Mouse (Mus musculus) thymus, adult 2 months (tissue): Measurements from ENCODE around the gene Tenm2. TPM values are rescaled to one million over a fixed set of nuclear protein-coding genes. Genes with fewer than 3 reads are reported as not detected.

ENCODE experiments used
- DNase-seq: peaks from one replicate; pipeline ENCODE4 v3.0.0; 2021
- H3K27ac ChIP-seq: fragments of 200-500 bp; 2 replicates; pipeline ENCODE4 v1.5.1; 2012; ENCODE audit warnings: low read length, control low read depth; ENCODE audit not compliant: control insufficient read depth, insufficient read depth
- H3K27me3 ChIP-seq: fragments of 200-500 bp; 2 replicates; pipeline ENCODE4 v1.6.1; 2012; ENCODE audit warnings: mild to moderate bottlenecking, low read length, moderate library complexity, mixed read lengths; ENCODE audit not compliant: control insufficient read depth, insufficient read depth
- H3K36me3 ChIP-seq: fragments of 200-500 bp; 2 replicates; pipeline ENCODE4 v1.6.1; 2012; ENCODE audit warnings: mild to moderate bottlenecking, low read length, moderate library complexity; ENCODE audit not compliant: control insufficient read depth, insufficient read depth
- H3K4me1 ChIP-seq: fragments of 200-500 bp; replicated peaks from 2 replicates; pipeline ENCODE4 v1.6.1; 2012; ENCODE audit warnings: low read length; ENCODE audit not compliant: control insufficient read depth, insufficient read depth
- H3K4me3 ChIP-seq: fragments of 200-500 bp; 2 replicates; pipeline ENCODE4 v1.5.1; 2012; ENCODE audit warnings: mild to moderate bottlenecking, low read length, control low read depth, moderate library complexity; ENCODE audit not compliant: control insufficient read depth, insufficient read depth
- CTCF ChIP-seq: fragments of 200-500 bp; IDR thresholded peaks from 2 replicates; pipeline ENCODE4 v1.5.1; 2012; ENCODE audit warnings: mild to moderate bottlenecking, control low read depth, low read length, moderate library complexity, borderline replicate concordance; ENCODE audit not compliant: control insufficient read depth, poor library complexity, insufficient read depth; ENCODE audit errors: extremely low read depth
- POLR2A ChIP-seq: fragments of 200-500 bp; IDR thresholded peaks from 2 replicates; pipeline ENCODE4 v1.6.1; 2012; ENCODE audit warnings: mild to moderate bottlenecking, low read length, control low read depth, moderate library complexity; ENCODE audit not compliant: control insufficient read depth, poor library complexity, insufficient read depth; ENCODE audit errors: extremely low read depth
- WGBS: fragments of 180-500 bp; shearing (Covaris S2); methylation state at CpG from one replicate; pipeline ENCODE4 v1.1.7; 2018; 5-methylcytosine and 5-hydroxymethylcytosine counted together
- polyA plus RNA-seq: library from polyadenylated mRNA; depleted of rRNA; stranded (reverse); fragments of >200 nt; gene quantifications from 2 replicates; pipeline ENCODE4 v1.2.3, GENCODE M21; 2012

The Tenm2 gene
- polyA plus RNA-seq, 1 experiment: 0.70 TPM

- Histone ChIP-seq H3K36me3 (no peaks in the 10 kb centered on the region), H3K27ac (no peak overlapping the region), H3K4me1 (no peaks in the 10 kb centered on the region), H3K27me3 (no peaks in the 10 kb centered on the region), H3K4me3 (no peak overlapping the region)
- WGBS: 76% methylated on average over 2 of the region's 2 CpGs
- no peak for DNase-seq
- TF ChIP-seq CTCF: no peak
- TF ChIP-seq POLR2A: no peak
Observed at GRCm38 (mm10) chr11:36349856-36350255, 885.9 kb downstream of the Tenm2 start.

GRCm38 (mm10) chr11:36341799-36342198, 894.0 kb downstream of the Tenm2 start:
- Histone ChIP-seq H3K27me3 (no peaks in the 10 kb centered on the region), H3K4me1 (no peaks in the 10 kb centered on the region), H3K4me3 (no peak overlapping the region), H3K36me3 (no peaks in the 10 kb centered on the region), H3K27ac (no peak overlapping the region)
- TF ChIP-seq POLR2A: no peak
- no peak for TF ChIP-seq CTCF
- 87% methylated on average over 3 of the region's 3 CpGs for WGBS
- no peak for DNase-seq

GRCm38 (mm10) chr11:36338424-36338823, 897.3 kb downstream of the Tenm2 start:
- WGBS: 89% methylated on average over 4 of the region's 4 CpGs
- TF ChIP-seq POLR2A: no peak
- TF ChIP-seq CTCF: no peak
- Histone ChIP-seq H3K36me3 (no peaks in the 10 kb centered on the region), H3K27ac (no peak overlapping the region), H3K4me3 (no peak overlapping the region), H3K27me3 (no peaks in the 10 kb centered on the region), H3K4me1 (no peaks in the 10 kb centered on the region)
- no peak for DNase-seq

GRCm38 (mm10) chr11:36337063-36337462, 898.7 kb downstream of the Tenm2 start:
- Histone ChIP-seq H3K27me3 (no peaks in the 10 kb centered on the region), H3K4me3 (no peak overlapping the region), H3K4me1 (no peaks in the 10 kb centered on the region), H3K36me3 (no peaks in the 10 kb centered on the region), H3K27ac (no peak overlapping the region)
- WGBS: 79% methylated on average over 6 of the region's 6 CpGs
- DNase-seq: no peak
- TF ChIP-seq CTCF (no peak), POLR2A (no peak)

- DNase-seq: no peak
- no peak overlapping the region for H3K27ac ChIP-seq
- H3K36me3 ChIP-seq: no peaks in the 10 kb centered on the region
- 89% methylated on average over 5 of the region's 5 CpGs for WGBS
- TF ChIP-seq POLR2A: no peak
- no peak for TF ChIP-seq CTCF
- H3K27me3 ChIP-seq: no peaks in the 10 kb centered on the region
- no peaks in the 10 kb centered on the region for H3K4me1 ChIP-seq
- no peak overlapping the region for H3K4me3 ChIP-seq
Observed at GRCm38 (mm10) chr11:36335147-36335546, 900.6 kb downstream of the Tenm2 start.

- TF ChIP-seq CTCF: no peak
- TF ChIP-seq POLR2A: no peak
- Histone ChIP-seq H3K4me3 (no peak overlapping the region), H3K36me3 (no peaks in the 10 kb centered on the region), H3K27me3 (no peaks in the 10 kb centered on the region), H3K4me1 (no peaks in the 10 kb centered on the region), H3K27ac (no peak overlapping the region)
- DNase-seq: no peak
- WGBS: 17% methylated on average over 7 of the region's 7 CpGs
Observed at GRCm38 (mm10) chr11:36334100-36334735, 901.5 kb downstream of the Tenm2 start.

GRCm38 (mm10) chr11:36332222-36332621, 903.5 kb downstream of the Tenm2 start:
- Histone ChIP-seq H3K4me3 (no peak overlapping the region), H3K27me3 (no peaks in the 10 kb centered on the region), H3K36me3 (no peaks in the 10 kb centered on the region), H3K4me1 (no peaks in the 10 kb centered on the region), H3K27ac (no peak overlapping the region)
- 95% methylated on average over 12 of the region's 12 CpGs for WGBS
- no peak for DNase-seq
- TF ChIP-seq POLR2A (no peak), CTCF (no peak)
